Mouse (Mus musculus) right cerebral cortex, adult 2 months (tissue): ENCODE data around the gene Syt6.
"Not testable (repeated sequence)": the region's sequence is repeated elsewhere in the genome, so short reads cannot be mapped to it uniquely, and the experiment has no call there.

ENCODE experiments used
- DNase-seq, 2 experiments: peaks; one replicate each; pipeline ENCODE4 v3.0.0; 2021 to 2022; ENCODE audit warnings: low spot score in 2 of 2

Gene Syt6

DNA sequence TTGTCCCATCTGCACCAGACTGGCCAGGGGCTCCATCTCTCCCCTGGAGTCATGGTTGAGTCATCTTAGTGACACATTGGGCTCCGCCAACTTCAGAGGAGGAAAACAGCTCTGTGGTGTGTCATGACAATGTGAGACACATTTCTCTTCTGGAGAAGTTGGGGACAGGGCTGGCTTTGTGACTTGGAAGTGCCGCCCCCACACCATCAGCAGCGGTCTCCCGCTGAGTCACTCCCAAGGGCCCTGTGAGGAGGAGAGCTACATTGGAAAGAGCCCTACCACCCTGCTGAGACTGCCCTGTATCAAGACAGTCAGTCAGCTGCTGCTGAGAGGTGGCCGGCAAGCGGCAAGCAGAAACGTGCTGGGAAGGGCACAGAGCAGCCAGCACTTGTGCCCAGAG, 26.0 kb downstream of the Syt6 start:
- peak; percentile 68 to 70 for DNase-seq

DNA sequence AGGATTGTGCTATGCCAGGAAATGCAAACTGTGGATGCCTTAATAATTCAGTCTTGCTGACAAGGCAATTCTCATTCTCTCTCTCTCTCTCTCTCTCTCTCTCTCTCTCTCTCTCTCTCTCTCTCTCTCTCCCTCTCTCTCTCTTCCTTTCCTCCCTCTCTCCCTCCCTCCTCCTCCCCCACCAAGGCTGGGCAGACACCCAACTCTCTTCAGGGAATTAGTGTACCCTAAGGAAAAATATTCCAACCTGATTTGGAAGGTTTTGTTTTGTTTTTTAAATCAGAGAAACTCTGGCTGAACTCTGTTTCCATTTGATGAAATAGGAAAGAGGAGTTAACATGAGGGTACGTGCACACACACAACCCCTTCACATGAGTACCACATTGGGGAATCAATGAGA, 26.5 kb downstream of the Syt6 start:
- no peak for DNase-seq

DNA sequence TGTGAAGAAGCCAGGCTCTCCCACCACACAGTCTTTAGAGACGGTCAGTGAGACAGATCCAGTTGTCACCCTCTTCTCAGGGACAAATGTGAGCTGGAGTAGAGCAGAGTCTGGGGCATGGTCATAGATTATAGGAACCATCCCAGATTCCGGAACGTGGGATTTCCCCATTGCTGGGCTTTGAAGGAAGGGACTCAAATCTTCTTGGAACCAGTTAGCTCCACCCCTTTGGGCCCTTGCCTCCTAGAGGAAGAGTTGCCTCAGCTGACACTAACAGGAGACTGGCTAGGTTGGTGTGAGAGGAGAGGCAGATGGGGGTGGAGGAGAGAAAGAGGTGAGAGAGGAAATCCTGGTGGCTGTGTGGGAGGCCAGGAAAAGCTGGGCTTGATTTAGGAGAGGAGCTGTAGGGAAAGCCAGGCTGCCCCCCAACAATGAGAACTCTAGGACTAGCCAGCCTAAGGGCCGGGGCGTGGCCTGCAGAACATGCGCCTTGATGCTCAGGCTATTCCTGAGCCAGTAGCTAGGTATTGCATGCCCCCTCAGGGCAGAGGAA, 31.1 kb downstream of the Syt6 start:
- peak; percentile 17 to 35 for DNase-seq

DNA sequence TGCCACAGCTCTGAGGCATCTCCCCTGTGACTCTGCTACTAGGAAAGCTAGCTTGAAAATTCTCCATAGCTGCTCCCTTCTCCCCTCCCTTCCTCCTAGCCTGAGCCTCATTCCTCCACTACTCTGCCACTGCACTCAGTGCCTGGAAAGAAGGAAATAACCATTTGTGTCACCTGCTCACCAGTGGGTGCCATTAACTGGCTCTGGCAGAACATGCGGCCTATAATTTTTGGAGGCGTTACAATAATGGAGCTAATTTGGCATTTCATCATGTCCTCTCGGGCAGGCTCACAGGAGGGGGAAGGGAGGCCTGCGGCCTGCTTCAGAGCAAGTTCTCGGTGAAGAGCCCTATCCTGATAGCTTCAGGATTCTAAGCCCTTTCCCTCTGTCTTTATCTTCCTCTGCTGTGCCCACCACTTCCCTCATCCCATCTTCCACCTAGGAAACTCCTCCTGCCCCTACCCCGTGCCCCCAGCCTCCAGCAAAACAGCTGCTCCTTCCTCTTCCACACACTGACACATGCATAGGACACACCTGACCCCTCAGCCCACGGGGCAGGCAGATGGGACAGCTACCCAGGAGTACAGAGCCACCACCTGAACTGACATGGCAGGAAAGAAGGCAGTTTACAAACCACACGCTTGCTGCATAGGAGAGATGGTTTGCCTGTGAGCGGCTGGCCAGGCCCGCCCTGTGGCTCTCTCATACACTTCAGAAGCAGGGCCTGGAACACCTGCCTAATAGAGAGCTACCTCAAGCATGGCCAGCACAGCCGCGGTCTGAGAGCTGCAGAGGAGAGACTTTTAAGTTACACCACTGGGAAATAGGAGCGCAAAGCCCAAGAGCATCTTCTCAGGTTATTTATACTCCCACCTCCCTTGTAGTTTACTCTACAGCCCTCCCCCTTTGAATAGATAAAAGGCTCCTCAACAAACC, 31.9 kb downstream of the Syt6 start:
- no peak for DNase-seq

DNA sequence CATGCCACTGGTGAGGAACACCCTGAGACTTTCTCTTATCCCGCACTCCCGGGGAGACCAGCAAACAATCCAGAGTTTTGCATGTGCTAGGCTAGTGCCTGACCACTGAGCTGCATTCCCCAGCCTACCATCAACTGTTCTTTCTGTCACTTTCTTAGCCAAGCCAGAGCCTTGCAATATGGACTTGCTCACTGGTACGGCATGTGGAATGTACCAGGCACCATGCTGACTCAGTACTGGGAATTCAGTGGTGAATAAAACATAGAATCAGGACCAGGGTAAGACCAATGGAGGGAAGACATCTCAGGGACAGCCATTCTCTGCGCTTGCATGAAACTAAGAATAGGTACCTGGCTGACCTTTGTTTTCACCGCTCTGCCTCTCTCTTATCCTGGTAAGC, 35.2 kb downstream of the Syt6 start:
- DNase-seq = no peak

DNA sequence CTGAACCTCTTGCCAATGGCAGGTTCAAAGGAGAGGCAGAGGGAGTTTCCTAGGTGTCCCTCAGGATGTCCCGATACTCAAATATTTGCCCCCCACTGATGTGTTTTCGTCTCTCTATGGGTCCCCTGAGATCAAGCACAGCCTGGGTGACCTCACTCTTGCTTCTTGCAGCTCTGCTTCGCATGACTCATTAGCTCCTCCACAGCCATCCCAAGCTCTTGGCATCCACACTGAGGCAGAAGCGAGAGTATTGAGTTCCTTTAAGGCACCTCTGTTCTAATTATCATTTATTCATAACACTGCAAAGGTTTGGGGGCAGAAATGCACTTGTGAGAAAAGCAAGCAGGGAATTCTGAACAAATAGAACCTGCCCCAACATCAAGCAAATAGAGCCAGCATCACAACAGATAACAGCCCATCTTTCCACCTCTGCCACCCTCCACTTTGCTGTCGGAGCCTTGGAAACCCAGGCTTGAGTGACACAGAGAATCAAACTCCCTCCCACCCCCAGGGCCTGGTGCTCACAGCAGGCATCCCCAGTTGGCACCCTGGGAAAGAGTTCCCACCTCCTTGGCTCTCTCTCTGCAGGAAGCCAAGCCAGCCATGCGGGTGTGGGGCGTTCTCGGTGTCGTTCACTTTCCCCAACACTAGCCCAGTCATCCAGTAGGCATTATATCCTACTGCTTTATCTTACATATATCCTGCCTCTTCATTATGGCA, 37.8 kb downstream of the Syt6 start:
- peak; percentile 33 to 34 for DNase-seq

DNA sequence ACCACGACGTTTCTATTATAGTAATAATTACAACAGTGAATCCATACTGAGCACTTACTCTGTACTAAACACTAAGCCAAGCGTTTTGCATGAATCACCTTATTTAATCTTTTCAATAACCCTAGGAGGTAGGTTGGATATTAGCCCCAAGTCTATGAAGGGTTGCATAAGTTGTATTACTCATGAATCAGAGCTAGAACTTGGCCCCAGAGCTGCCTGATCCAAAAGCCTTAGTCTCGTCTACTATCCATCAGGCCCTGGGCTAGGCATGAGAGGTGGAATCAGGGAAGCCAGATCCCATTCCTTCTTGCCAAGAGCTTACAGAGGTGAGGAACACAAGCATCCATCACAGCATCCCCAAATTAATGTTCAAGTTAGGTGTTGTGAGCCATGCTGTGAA, 40.6 kb downstream of the Syt6 start:
- no peak for DNase-seq

DNA sequence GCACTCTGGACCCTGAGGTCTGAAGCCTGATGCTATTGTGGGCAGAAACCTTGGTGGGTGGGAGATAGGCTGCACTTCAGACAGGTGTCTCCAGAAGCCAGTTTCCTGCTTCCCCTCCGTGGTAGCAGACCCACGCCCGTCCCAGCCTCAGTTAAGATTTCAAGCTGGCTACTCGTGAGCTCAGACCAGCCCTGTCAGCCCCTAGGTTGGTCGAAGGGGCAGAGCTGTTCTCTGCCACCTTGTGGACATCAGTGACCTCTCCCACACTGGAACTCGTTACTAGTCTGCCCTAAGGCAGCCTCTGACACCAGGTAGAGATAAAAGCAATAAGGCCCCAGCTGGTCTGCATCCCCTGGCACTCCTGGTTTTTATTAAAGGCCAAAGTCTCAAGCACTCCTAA, 42.0 kb downstream of the Syt6 start:
- DNase-seq = no peak

DNA sequence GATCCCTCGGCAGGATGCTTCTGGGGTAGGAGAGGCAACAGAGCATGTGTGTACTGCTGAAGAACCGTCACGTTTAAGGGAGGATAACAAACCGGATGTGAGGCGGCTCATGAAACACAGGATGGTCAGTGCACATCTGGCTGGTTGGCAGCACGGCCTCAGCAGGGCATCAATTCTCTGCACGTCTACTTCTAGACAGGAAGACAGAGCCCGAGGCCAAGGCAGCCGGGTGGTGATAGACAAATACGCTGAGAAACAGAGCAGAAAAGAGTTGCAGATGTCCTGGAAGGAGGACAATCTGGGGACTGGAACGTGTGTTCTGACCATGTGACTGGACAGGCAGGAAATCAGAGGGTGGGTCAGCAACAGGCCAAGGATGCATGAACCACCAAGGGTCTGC, 45.1 kb downstream of the Syt6 start:
- DNase-seq = no peak

DNA sequence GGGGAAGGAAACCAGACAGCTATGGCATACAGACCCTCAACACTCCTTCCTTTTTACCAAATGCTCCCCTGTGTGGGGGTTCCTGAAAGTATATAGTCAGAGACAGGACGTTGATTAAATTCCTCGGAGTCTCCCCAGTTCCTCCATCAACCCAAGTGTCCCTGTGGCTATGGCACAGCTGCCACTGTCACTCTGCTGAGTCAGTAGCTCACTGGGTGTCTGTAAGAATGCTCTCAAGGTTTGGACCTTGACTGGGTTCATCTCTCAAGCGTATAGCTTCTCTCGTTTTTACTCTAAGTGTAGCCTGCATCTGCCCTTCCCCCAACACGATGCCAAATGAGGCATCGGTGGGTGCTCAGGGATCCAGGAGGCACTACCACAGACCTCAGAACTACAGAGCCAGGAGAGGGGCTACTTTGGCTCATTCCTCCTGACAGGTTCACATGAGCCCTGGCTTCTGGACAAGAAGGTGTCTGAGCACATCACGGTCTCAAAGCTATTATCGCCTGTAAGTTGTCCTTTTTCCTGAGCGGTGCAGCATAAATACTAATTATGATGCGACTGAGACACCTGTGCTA, 49.0 kb downstream of the Syt6 start:
- DNase-seq = no peak

DNA sequence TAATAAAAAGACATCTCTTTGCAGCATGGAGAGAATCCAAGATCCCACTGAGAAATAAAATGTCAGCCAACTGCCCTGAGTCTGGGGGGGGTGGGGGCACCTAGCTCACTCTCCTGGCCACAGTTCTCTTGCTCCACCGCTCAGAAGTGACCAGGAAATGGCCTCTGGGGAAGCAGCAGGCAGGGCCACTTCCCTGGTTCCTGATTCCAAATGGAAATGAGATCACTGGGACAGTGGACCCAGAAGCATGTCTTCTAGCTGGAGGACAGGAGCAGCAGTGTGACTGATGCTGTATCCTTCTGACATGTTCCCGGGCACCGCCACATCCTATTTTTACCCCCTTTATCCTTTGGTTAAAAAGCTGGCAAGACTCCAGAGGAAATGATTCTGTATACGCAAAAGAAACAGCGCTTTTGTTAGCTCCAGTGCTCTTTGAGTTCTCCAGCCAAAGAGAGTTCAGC, 49.6 kb downstream of the Syt6 start:
- no peak for DNase-seq

DNA sequence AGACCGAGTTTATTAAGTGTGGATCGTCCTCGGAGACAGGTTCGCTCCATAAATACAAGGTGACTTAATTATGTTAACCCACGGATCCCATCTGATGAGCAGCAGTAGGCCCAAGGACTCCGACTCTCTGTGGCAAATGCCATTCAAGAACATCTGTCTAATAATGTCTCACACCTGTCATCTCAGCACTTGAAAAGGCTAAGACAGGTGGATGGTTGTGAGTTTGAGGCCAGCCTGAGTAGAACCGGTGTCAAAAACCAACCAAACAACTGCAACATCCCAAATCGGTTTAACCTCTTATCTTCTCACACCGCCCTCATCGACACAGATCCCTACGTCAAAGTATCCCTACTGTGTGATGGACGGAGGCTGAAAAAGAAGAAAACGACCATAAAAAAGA, 50.1 kb downstream of the Syt6 start:
- no peak for DNase-seq

DNA sequence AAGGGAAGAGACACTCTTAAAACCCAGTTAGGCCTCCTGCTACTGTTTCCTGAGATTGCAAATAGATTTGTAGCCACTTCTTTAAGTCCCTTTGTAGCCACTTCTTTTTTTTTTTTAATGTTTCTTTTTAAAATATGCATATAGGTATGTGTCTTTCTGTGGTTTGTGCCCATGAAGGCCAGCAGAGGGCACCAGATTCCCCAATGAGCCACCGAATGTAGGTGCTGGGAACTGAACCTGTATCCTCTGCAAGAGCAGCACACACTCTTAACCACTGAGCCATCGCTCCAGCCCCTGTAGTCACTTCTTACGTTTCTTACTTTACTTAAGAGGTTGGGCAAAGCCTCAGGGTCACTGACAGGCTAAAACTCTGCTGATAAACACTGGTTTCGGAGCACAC, 51.5 kb downstream of the Syt6 start:
- DNase-seq = no peak

DNA sequence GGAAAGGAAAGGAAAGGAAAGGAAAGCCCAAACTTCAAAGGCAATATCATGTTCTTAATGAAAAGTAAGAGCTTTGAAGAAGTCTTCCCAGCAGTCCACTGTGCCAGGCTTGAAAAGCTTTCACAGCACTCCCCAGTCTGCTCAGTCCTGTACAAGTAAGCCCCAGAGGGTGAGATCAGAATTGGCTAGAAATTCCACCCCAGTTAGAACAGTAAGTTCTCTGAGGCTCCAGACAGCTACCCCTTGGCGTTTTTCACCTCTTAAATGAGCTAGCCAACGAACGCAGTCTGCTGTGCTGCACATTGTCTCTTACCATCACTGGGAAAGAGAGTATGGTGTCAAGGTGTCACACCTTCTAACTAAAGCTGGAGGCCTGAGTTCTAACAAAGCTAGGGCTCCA, 52.6 kb downstream of the Syt6 start:
- DNase-seq = no peak

DNA sequence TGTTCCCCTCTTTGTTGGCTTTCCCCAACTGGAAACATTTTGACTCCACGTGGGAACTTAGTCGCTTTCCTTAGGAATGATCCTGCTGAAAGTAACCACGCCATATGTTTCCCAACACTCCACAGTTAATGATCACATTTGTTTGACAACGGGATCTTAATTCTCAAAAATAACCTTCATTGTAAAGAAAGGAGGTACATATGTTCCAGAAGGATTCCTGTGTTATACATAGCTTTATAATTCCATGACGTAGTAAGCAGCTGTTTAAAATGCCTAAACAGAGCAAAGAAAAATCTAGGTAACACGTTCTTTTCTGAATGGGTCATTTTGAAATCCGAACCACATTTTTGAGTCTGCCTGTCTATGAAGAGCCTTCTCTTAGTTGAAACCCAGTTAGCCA, 58.1 kb downstream of the Syt6 start:
- DNase-seq = no peak

DNA sequence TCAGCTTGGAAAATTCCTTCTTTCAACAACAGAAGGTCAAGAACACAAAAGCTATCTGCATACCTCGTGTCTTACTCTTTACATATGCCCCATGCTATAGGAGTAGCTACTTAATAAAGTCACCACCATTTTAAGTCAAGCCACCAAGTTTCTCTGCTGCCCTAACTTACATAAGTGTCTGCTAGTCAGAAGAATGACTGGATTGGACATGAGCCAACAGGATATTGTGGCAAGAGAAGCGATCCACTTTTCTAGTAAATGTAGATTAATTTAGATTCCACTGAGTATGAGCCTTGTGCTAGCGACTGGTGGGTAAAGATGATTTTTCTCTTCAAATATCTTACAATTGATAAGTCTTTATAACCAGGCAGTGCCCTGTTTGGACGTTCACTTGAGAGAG, 58.8 kb downstream of the Syt6 start:
- DNase-seq = no peak

DNA sequence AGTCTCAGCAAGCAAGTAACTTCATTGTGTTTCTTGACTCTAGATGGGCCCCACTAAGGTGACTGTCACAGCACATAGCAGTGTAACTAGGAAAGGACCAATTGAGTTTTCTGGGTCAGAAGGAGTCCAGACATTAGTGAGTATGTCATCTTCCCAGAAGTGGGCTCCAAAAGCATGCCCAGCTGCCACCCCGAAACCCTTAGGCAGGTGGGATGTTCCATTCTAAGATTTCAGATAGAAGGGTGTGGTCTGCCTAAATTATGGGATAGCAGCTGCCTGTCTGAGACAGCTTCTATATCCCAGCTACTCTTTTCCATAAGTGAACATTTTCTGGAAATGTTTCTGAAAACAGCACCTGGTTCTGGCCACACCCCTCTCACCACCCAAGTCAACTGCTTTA, 59.2 kb downstream of the Syt6 start:
- DNase-seq = no peak

DNA sequence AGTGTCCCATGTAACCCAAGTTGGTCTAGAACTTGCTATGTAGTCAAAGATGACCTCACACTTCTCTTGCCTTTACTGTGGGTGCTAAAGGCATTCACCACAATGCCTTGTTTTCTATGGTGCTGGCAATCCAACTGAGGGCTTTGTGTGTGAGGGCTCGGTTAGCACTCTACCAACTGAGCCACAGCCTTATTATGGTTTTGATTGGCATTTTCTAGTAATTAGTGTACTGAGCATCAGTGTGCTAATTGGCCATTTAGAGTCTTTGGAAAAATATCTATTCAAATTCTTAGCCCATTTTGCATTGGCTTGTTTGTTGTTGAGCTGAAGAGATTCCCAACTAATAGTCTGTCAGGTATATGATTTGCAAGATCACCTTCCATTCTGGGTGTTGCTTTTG, 62.6 kb downstream of the Syt6 start:
- DNase-seq = no peak

DNA sequence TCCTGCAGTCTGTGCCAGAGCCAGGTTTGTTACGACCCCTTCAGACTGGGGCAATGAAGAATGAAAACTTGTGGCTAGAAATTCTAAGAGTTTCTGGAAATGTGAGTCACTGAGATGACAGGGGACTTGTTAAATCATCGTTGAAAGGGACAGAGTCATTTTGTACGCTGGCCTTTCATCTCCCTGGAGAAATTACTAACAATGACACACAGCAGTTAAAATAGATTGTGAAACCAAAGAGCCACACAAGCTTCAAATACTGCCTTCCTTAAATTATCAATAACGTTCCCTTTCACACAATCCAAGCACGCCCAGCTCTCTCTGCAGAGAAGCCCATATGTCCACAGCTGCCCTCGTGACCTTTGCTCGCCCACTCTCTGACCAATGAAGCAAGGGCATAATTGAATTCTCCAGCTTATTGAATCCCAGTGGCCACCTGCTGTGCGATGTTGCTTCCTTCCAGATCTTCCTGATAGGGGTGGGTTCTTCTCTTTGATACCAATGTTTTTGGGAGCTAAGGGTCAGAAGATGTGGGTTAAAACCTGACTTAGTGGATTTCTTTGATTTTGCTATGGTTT, 65.3 kb downstream of the Syt6 start:
- no peak for DNase-seq

DNA sequence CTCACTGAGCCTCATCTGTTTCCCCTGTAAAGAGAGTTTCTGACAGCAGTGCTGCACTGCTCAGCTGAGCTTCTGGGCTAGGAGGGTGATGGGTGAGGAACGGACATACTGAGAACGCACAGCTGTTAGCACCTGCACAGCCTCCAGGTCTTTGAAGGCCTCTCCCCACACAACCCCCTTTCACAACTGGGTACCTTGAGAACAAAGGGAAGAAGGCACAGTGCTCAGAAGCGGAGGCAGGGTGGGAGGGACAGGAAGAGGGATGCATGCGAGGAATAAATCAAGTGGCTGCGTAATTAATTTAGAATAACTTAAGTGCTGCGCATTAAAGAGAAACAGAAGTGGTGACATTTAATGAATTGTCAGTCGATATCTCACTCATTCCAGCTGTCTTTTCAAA, 66.3 kb downstream of the Syt6 start:
- no peak for DNase-seq

DNA sequence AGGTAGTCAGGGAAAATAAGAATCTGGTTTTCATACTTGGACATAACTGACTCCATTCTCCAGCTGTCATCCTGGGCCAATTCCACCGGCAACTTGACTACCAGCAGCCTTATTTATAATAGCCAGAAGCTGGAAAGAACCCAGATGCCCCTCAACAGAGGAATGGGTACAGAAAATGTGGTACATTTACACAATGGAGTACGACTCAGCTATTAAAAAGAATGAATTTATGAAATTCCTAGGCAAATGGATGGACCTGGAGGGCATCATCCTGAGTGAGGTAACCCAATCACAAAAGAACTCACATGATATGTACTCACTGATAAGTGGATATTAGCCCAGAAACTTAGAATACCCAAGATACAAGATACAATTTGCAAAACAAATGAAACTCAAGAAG, 70.9 kb downstream of the Syt6 start, which contains the start of gene Atg4a-ps:
Gene Atg4a-ps (minus strand): TSS at position 101 of the 400 bp plus-strand sequence.
- DNase-seq = not testable (repeated sequence)
